Mouse (Mus musculus) spleen, postnatal 36 days (tissue): ENCODE measurements around the gene Dnah9.
A peak's percentile ranks its signal among the peaks of the same experiment; 100 is the strongest.

ENCODE experiments used
- DNase-seq, 2 experiments: peaks; one replicate each; pipeline ENCODE4 v3.0.0; 2022; ENCODE audit warnings: low spot score in 2 of 2, mixed read lengths in 1 of 2

Dnah9 gene

GRCm38 (mm10) chr11:65794428-65795219 lies 373.7 kb downstream of the Dnah9 start:
- no peak for DNase-seq

GRCm38 (mm10) chr11:65788154-65788553 lies 380.2 kb downstream of the Dnah9 start, which contains the start of gene Map2k4:
Gene Map2k4, minus strand, starts transcription at chr11:65788297.
- peak; percentile 92 to 93 for DNase-seq

- peak in 1 of 2 experiments; percentile 24 for DNase-seq
These were observed 380.8 kb downstream of the Dnah9 start for GRCm38 (mm10) chr11:65787421-65788151.

GRCm38 (mm10) chr11:65786160-65786559 lies 382.2 kb downstream of the Dnah9 start:
- DNase-seq = no peak

- DNase-seq = no peak
These were observed 386.8 kb downstream of the Dnah9 start for GRCm38 (mm10) chr11:65781596-65781995.
